Mouse (Mus musculus): Measurements from ENCODE around the gene Fahd1. TPM values are rescaled to one million over a fixed set of nuclear protein-coding genes. Genes with fewer than 3 reads are reported as not detected.

The Fahd1 gene
- 10 to 100 TPM; 26.4 to 29.0 TPM for total RNA-seq (2021)
- long read RNA-seq, experiment 1, transcript Fahd1-201 (1 exons, 1,473 nt), result major isoform, 38 of 38 reads
- long read RNA-seq, experiment 1, partial matches to known transcripts, result 0 of 38 reads
- long read RNA-seq, experiment 1, other reads (novel, unspliced or antisense), result 0 of 38 reads
- long read RNA-seq, experiment 2, transcript Fahd1-201 (1 exons, 1,473 nt), result major isoform, 24 of 24 reads
- long read RNA-seq, experiment 2, partial matches to known transcripts, result 0 of 24 reads
- long read RNA-seq, experiment 2, other reads (novel, unspliced or antisense), result 0 of 24 reads

DNA sequence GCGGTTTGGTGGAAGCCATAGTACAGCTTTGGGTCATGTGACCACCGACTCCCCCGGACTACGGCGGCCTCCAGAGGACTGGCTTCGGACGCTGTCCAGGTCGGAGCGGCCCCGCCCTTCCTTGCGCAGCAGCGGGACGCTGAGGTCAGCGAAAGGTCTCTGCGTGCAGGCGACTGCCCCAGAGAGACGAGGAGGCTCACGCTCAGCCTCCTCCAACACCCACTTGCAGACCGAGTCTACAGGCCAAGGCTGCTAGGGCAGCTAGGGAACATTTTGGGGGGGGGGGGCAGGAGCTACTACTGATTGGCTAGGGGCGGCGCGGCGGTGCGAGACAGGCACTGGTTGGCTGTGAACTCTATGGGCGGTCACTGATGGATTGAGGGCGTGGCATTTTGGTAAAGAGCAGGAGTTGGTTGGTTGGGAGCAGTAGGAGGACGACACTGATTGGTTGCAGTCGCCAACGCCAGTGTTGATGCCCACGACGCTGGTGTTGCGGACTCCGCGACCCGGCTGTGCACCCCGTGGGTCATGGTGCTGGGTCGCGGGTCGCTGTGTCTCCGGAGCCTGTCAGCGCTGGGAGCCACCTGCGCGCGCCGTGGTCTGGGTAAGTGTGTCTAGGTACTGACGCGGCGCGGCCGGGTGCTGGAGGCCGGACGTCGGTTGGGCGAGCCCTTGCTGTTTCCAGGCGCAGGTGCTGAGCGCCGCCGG lies at the start of gene Fahd1:
Fahd1 (minus strand) TSS at position 300 of the 708 bp plus-strand sequence.
- peak; percentile 68 to 94 for DNase-seq (ENCODE audit: low spot score in 2 of 2)

DNA sequence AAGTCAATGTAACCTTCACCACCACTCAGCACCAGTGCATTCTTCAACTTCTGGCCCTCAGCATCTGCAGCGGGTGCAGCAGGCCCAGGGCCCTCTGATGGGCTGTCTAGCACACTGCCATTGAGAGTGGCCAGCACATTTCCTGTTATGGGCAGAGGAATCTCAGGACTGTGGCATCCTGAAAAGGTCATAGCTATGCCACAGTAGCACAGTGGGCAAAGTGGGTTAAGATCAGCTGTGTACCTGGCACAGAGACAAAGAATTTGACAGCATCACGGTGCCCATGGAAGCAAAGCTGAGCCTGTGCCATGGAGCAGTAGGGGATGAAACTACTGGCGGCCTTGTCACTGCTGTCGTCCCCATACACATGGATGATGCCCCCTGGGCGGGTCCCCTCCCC lies 49.0 kb upstream of the Fahd1 start:
- no peak for DNase-seq (ENCODE audit: low spot score in 2 of 2)

DNA sequence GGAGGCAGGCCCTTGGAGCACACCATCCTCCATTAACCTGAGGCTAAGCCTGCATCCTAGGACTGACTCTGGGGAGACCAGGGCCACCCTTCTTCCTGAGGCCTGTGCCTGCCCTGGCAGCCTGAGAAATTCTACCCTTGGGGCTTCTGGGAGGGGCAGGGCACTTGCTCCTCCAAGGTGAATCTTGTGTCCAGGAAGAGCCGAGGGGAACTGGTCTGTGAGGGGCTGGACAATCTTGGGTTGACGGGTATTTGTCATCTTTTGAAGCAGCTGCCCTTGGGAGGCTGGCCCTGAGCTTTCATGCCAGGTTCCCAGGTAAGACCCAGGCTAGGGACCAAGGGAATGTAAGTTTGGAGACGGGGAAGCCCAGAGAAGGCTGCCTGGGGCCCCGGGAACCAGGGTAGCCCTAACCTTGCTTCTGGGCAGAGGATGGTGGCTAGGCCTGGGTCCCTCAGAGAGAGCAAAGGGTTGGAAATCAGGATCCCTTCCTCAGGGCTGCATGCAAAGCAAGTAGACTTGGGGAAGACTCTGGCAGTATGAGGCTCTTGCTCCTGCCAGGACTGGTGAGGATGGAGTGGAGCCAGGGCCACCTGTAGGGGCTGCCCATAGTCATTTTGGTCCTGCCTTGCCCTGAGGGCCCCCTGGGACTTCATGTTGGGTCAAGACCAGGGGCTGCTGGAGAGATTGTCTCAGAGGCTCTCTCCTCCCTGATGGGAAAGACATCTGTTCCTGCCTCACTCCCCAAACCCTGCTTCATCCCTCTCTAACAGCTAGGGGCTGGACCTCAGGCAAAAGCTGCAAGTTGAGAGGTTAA lies 48.1 kb upstream of the Fahd1 start:
- DNase-seq (ENCODE audit: low spot score in 2 of 2), result no peak

DNA sequence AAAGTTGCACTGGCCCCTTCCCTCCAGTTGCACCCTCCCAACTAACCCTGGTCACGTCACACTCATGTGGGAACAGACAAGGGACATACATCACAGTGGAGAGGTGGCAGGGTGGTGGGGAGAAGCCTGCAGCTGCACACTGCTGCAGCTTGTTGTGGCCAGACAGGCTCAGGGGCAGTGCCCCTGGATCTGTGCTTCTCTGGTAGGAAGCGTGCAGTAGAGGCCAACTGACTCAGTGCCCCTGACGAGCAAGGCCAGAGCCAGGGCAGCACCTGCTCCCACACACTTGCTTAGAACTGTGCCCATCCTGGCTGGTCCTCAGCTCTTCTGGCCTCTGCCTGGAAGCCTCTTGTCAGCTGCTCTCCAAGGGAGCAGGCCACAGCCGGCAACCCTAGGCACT lies 47.4 kb upstream of the Fahd1 start:
- DNase-seq (ENCODE audit: low spot score in 2 of 2), result no peak

DNA sequence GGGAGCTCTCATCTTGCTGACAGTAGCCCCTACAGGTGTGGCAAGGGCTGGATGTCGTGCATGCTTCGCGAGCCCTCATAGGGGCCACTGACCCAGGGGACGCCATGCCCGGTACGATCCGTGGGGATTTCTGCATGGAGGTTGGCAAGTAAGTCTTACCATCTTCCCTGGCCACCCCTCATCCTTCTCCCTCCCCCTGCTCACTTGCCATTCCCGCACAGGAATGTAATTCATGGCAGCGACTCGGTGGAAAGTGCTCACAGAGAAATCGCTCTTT lies 46.8 kb upstream of the Fahd1 start:
- no peak for DNase-seq (ENCODE audit: low spot score in 2 of 2)

DNA sequence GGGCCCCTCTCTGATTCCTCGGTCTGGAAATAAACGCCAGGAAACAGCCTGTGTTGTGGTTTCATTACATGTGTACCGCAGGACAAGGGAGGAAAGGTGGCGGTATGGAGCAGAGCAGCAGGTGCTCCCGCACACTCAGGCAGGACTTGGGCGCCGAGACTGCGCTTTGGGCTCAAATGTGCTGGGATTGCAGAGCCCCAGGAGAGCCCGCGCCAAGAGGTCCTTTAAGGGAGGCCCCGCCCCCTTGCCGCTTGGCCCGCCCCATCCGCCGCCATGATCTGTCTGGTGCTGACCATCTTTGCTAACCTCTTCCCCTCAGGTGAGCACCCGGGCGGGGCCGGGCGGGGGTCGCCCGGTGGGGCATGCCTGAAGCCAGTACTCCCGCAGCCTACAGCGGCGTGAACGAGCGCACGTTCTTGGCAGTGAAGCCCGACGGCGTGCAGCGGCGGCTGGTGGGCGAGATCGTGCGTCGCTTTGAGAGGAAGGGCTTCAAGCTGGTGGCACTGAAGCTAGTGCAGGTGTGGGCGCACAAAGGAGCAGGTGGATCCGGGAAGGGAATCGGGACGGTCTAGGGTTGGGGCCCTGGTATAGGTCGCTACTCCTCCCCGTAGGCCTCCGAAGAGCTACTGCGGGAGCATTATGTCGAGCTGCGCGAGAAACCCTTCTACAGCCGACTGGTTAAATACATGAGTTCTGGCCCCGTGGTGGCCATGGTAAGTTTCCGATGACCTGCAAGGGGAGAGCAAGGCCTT lies 46.3 kb upstream of the Fahd1 start, which contains the start of gene Nme3:
Nme3 (plus strand) TSS at position 260 of the 752 bp plus-strand sequence.
- peak in 1 of 2 experiments; percentile 67 for DNase-seq (ENCODE audit: low spot score in 2 of 2)

DNA sequence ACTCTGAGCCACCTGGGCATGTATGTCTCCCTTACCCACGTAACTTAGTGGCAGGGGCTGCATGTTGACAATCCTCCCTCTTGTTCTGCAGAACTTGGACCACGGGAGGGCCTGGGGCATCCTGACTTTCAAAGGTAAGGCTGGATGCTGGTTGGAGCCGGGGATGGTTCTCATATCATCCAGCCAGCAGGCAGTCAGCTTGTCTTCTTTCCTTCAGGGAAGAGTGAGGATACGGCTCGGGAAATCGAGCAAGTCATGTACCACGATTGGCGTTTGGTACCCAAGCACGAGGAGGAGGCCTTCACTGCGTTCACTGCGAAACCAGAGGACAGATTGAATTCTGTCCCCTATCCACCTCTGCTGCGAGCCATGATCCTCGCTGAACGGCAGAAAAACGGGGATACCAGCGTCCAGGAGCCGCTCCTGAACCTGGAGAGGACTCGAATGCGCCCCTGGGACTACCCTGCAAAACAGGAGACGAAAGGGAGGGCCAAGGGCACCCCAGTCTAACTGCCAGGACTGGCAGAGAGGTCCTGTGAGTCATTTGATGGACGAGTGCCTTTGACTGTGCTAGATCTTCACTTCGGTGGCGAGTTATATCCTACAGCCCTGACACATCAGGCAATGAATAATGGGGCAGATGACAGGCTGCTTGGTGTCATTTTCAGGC lies 45.5 kb upstream of the Fahd1 start:
- no peak for DNase-seq (ENCODE audit: low spot score in 2 of 2)

DNA sequence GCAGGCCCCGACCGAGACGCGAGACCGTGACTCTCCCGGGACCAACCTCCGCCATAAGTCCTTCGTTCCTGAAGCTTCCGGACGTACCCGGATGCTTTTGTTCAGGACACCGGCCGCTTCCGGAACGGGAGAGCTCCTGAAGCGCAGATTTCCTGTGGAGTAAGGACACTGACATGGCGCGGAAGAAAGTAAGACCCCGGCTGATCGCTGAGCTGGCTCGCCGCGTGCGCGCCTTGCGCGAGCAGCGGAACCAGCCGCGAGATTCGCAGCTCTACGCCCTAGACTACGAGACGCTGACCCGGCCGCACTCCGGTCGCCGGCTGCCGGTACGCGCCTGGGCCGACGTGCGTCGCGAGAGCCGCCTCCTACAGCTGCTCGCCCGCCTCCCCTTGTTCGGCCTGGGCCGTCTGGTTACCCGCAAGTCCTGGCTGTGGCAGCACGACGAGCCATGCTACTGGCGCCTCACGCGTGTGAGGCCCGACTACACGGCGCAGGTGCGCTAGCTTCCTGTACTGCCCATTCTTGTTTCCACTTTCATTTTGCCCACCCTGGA lies 44.9 kb upstream of the Fahd1 start, which contains the start of the genes Eme2 and Mrps34:
Eme2 (minus strand) TSS at position 93 of the 553 bp plus-strand sequence.
Mrps34 (plus strand) TSS at position 122 of the 553 bp plus-strand sequence.
- peak; percentile 63 to 85 for DNase-seq (ENCODE audit: low spot score in 2 of 2)

DNA sequence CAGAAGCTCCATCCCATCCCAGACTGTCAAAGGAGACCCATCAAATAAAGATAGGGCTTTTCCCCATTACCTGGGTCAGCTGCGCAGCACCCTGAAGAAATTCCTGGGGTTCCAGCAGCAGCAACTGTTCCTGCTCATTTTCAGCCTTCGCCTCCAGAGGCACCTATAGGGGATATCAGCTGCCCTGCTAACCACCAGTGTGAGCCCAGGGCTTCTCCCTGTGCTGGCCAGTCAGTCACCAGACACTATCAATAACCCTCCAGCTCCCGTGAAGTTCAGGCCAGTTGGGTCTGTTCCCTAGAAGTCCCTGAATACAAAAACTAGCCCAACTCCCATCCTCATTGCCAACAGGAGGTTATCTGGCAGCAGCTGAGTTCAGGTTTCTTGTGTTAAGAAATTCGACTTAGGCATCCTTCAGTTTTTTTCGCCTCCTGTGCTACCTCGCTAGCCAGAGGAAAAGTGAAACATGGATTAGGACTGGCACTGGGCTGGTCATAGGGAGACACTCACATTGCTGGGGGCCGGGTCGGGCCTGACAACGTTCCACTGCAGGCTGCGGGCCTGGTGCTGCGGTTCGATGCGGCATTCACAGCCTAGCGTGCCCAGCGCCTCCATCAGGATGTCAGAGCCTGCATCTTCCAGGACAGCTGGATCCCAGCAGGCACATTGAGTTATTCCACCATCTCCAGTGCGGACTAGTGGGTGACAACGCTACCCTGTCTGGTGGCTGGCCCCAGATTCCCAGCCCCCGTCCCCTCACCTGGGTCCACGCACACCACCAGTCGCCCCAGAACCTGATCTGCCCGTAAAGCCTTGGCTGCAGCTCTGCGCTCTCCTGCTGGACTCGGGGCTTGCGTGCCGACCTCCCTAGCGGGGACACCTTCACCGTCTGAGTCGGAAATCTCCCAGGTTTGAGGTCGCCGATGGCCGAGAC lies 44.2 kb upstream of the Fahd1 start:
- no peak for DNase-seq (ENCODE audit: low spot score in 2 of 2)

DNA sequence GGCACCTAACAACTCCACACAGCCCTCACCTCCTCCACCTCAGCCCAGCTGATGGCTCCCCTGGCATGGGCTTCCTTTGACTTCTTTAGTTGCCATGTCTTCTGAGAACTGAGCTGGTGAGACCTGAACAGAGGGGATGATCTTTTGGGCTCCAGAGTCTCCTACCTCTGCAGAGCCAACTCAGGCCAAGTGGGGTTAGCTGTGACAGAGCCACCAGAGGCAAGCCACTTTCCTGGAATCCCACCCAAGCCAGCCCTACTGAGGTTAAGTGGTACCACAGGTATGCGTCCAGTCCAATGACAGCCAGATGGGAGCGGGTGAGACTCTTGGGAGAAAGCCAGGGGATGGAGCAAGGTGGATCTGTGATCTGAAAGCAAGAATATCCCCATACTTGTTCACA lies 43.1 kb upstream of the Fahd1 start:
- no peak for DNase-seq (ENCODE audit: low spot score in 2 of 2)

DNA sequence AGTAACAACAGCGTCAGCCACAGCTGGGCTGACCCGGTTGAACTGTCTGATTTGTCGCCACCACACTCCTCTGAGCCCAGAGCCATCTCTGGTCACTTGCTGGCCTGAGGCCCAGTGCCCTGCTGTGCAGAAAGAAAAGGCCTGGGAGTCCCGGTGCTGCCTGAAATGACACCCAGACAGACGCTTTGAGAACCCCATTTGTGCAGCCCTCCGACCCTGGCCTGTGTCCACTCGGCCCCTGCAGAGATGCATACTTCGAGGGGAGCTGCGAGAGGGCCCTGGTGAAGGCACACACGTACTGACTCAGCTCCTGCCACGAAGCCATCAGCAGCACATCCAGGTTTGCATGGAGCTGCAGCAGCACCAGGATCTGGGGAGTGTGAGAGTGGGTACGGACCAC lies 42.6 kb upstream of the Fahd1 start:
- no peak for DNase-seq (ENCODE audit: low spot score in 2 of 2)

DNA sequence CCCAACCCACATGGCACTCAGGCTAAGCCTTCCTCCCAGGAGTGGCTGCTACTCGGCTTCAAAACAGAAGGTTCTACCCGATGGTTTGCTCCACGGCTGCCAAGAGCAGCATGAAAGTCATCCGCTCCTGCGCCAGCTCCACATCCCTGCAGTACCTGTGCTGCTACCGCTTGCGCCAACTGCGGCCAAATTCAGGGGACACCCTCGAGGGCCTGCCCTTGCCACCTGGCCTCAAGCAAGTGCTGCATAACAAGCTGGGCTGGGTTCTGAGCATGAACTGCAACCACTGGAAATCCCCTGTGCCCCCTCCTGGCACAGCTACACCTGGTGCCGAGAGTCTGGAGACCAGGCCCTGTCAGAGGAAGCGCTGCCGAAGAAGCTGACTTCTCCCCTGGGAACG lies 41.2 kb upstream of the Fahd1 start:
- no peak for DNase-seq (ENCODE audit: low spot score in 2 of 2)

DNA sequence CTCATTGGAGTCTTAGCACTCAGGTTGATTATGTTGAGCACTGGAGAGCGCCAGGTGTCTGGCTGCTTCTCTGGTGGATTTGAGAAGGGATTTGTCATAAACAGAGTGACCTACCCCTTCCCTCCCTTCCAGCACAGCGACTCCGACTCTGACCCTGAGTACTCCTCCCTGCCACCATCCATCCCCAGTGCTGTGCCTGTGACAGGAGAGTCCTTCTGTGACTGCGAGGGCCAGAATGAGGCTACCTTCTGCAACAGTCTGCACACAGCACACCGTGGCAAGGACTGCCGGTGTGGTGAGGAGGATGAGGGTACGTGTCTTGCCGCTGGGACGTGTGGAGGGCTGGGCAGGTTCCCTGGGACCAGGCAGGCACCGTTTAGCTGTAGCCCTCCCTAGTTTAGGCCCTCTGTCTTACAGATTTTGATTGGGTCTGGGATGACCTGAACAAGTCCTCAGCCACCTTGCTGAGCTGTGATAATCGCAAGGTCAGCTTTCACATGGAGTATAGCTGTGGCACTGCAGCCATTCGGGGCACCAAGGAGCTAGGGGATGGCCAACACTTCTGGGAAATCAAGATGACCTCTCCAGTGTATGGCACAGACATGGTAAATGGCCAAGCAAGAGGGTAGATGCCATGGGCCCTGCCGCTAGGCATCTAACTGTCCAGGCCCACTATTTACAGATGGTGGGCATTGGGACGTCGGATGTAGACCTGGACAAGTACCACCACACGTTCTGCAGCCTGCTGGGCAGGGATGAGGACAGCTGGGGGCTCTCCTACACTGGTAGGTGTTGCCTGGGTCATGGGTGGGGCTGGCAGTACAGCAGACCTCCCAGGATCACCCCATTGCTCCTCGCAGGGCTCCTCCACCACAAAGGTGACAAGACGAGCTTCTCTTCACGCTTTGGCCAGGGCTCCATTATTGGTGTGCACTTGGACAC lies 40.3 kb upstream of the Fahd1 start:
- DNase-seq (ENCODE audit: low spot score in 2 of 2), result no peak

DNA sequence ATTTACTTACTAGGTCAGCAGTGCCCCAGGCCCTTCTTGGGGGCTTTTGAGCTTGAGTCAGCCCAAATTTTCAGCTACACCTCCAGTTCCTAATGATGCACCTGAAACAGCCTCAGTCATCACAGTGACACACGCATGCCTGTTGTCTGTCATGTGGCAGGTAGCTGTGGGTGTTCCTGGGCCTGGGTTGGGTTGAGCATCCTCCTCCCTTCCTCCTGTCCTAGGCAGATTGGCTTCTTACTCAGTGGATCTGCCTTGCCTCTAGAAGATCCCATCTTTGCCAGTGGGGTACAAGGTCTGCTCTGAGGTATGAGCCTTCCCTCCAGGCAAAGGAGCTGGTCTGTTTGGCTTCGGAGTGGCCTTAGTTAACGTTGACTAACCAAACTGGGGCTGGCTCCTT lies 38.7 kb upstream of the Fahd1 start:
- no peak for DNase-seq (ENCODE audit: low spot score in 2 of 2)

DNA sequence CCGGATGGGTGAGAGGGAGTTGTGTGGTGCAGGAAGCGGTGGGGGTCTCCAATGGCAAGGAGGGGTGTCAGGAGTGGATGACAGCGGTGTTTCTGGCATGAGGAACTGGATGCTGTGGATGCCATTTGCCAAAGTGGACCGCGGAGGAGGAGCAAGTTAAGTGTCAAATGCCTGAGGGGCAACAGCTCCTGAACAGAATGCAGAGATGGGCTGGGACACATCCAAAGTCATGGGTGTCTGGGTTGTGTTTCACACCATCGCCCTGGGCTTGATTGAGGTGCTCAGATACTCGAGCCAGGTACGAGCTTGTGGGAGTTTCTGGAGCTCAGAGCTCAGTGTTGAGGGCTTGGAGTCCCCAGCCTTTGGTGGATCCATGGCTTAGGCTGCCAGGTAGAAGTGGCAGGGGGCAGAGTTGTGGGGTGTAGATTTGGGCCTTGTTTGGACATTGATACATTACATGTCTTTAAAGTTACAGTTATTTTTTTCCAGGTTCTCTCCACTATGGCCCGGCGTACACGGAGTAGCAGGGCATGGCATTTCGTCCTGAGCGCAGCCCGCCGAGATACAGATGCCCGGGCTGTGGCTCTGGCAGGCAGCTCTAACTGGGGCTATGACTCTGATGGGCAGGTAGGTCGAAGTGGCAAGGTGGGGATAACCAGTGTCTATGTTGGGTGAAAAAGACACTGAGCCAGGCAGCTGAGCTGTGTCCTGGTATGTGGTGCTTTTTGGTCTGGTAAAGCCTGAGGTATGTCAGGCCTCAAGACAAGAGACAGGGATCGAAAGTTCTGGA lies 37.3 kb upstream of the Fahd1 start:
- no peak for DNase-seq (ENCODE audit: low spot score in 2 of 2)

DNA sequence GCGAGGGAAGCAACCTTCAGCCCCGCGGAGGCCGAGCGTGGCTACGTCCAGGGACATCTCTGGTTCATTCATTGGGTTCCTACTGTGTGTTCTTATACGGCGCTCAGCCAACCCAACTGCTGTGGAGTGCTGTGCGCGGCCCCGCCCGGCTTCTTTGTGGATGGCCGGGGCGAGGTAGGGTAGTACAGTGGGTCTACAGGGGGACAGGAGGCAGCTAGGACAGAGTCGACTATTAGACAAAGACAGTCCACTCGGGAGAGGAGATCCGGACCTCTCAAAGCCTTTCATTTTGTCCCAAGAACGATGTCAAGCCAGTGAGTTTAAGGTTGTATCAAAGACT lies 36.7 kb upstream of the Fahd1 start:
- DNase-seq (ENCODE audit: low spot score in 2 of 2), result no peak

DNA sequence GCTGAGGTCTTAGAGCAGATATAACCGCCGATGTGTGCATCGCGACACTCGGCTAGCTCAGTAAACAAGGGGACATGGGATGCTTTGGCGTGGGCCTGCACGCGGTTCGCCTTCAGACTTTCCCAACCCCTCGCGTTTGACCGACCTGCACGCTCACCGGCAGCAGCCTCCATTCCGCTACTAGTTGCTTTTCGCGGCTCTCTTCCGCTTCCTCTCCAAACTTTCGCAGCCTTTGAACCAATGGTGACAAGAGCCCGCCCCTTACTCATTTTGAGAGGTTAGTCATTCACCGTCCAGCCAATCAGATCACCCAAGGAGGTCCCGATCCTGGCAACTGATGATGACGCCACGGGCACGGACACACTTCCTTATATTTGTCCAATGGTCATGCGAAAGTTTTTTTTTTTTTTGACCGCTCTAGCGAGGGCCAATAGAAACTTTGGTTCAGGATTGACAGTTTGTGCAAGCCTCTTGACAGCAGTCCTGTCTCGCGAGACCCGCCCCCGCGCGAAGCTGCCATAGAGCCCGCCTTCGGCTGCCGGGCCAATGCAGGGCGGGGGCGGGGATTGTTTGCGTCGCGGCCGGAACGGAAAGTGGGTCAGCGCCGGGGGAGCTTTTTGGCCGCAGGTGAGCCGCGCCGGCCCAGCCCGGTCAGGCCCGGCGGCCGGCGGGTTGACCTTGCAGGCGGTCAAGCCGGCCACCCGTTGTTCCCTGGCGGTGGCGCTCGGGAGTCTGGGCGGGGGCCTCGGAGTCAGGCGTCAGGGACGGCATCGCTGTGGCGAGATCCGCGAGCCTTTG lies 36.2 kb upstream of the Fahd1 start, which contains the start of the genes Nubp2 and Spsb3:
Nubp2 (minus strand) TSS at position 216 of the 798 bp plus-strand sequence.
Spsb3 (plus strand) TSS at position 510 of the 798 bp plus-strand sequence.
- peak; percentile 97 to 99 for DNase-seq (ENCODE audit: low spot score in 2 of 2)
